Mouse (Mus musculus): ENCODE results near the gene Atp4a.

- TF ChIP-seq CTCF (IDR thresholded peaks at IDR 0.05) (no peak), EP300 (IDR thresholded peaks at IDR 0.05; ENCODE audit: insufficient read depth, low read depth, low read length) (no peak)
Observed at GRCm38 (mm10) chr7:30721286-30721685, 9.3 kb downstream of the Atp4a start.
